Comparison of ENCODE assay signal across 27 mouse cellular contexts in the genomic region with DNA sequence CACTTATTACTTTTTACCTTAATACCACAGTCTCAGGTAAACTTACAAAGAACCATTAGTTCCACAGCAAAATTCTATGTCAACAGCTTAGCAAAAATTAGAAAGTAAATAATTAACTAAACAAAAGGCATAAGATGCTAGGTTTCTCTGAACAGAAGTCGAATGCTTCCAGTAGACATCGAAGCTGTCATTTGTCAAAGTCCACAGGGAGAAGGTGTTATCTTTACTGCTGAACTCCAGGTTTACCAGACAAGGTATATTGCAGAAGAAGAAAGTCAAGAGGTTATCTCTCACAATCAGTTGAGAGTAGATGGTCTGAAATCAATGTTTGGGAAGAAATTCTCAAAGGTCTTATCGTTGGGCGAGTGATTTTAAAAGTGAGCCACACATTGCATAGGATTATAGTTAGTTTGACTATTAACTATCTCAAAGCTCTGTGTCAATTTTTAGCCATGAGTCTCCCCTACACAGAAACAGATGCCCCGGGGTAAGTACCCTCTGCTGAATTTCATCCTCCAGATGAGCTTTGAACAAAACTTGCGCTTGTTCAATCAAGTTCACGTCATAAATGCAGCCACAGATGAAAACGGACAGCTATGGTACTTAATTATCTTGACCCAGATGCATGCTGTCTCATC.
DNase-seq lines count a peak whose midpoint lies in the region; ATAC-seq and TF ChIP-seq lines count a peak whose summit lies in the region.
"Had no signal": no experiment of that assay in that cellular context is flagged by ENCODE, and none has a peak within 500 bp of the region (broad histone marks: within the 10 kb centered on the region; RNA-seq: fewer than 3 reads in every experiment).

No protein-coding gene starts in this region.

- peak; percentile 90 for ATAC-seq in intestine, embryonic 15.5 days
- peak; percentile 77 for ATAC-seq in intestine, postnatal 0 days
- no peak for ATAC-seq in frontal cortex, adult (ENCODE audit: low TSS enrichment)
- ATAC-seq in heart, embryonic 12.5 days (ENCODE audit: insufficient number of reproducible peaks, low FRiP score) = no peak
- ATAC-seq: activated CD4-positive, CD25-positive, alpha-beta regulatory T cell, adult 4 months; CD4-positive, CD25-positive, alpha-beta regulatory T cell, adult 4 months; forebrain, embryonic 15.5 days; forebrain, postnatal 0 days; Patski had no signal

- TF ChIP-seq CTCF in intestine, postnatal 0 days (IDR thresholded peaks at IDR 0.05; ENCODE audit: low read depth) = no peak

- no peaks in the 10 kb centered on the region for H3K4me1 ChIP-seq in intestine, embryonic 15.5 days (replicated peaks)
- no peaks in the 10 kb centered on the region for H3K4me1 ChIP-seq in intestine, postnatal 0 days (replicated peaks; ENCODE audit: control insufficient read depth, insufficient read depth, low read length)
- H3K4me1 ChIP-seq in heart, embryonic 12.5 days (replicated peaks) = no peaks in the 10 kb centered on the region
- H3K4me1 ChIP-seq: embryonic facial prominence, embryonic 13.5 days; embryonic facial prominence, embryonic 15.5 days; forebrain, embryonic 10.5 days; forebrain, embryonic 12.5 days; forebrain, embryonic 15.5 days had no signal

- no peak overlapping the region for H3K4me2 ChIP-seq in intestine, embryonic 15.5 days (replicated peaks)
- no peak overlapping the region for H3K4me2 ChIP-seq in intestine, postnatal 0 days (replicated peaks; ENCODE audit: low read depth)
- no peak overlapping the region for H3K4me2 ChIP-seq in heart, embryonic 12.5 days
- H3K4me2 ChIP-seq: embryonic facial prominence, embryonic 13.5 days; embryonic facial prominence, embryonic 15.5 days; forebrain, embryonic 12.5 days; forebrain, embryonic 15.5 days had no signal

- 0 out of 2 replicates have a peak overlapping the region, but pooled peaks have one; percentile 7 for H3K27ac ChIP-seq in intestine, embryonic 15.5 days
- peak overlapping the region; percentile 54; the same call in 1 of the 2 replicates for H3K27ac ChIP-seq in intestine, postnatal 0 days (ENCODE audit: low read depth, low read length)
- no peak overlapping the region for H3K27ac ChIP-seq in heart, embryonic 12.5 days (ENCODE audit: poor library complexity, severe bottlenecking)
- H3K27ac ChIP-seq: embryonic facial prominence, embryonic 13.5 days; embryonic facial prominence, embryonic 15.5 days; forebrain, embryonic 10.5 days; forebrain, embryonic 12.5 days; forebrain, embryonic 15.5 days had no signal

- H3K9ac ChIP-seq in intestine, embryonic 15.5 days = no peak overlapping the region
- H3K9ac ChIP-seq in intestine, postnatal 0 days (ENCODE audit: low read depth, low read length) = no peak overlapping the region
- no peak overlapping the region for H3K9ac ChIP-seq in heart, embryonic 12.5 days
- H3K9ac ChIP-seq: embryonic facial prominence, embryonic 13.5 days; embryonic facial prominence, embryonic 15.5 days; forebrain, embryonic 12.5 days; forebrain, embryonic 15.5 days; forebrain, postnatal 0 days had no signal

- peak; percentile 65 for DNase-seq in retina, postnatal 1 day
- DNase-seq in spleen, postnatal 36 days (ENCODE audit: low spot score in 2 of 2) = no peak
- no peak for DNase-seq in thymus, postnatal 0 days (ENCODE audit: low spot score)
- DNase-seq: adrenal gland, adult 8-10 months; adrenal gland, postnatal 14 days; adrenal gland, postnatal 36 days; cerebellum, adult 11-12 months; cerebellum, adult 2 months; cerebellum, adult 9-10 months; cerebellum, postnatal 10 days; cerebellum, postnatal 25 days; forebrain, postnatal 0 days had no signal

- no peaks in the 10 kb centered on the region for H3K36me3 ChIP-seq in intestine, embryonic 15.5 days
- H3K36me3 ChIP-seq in intestine, postnatal 0 days (ENCODE audit: control insufficient read depth, insufficient read depth) = no peaks in the 10 kb centered on the region
- no peaks in the 10 kb centered on the region for H3K36me3 ChIP-seq in heart, embryonic 12.5 days
- H3K36me3 ChIP-seq: embryonic facial prominence, embryonic 13.5 days; embryonic facial prominence, embryonic 15.5 days; forebrain, embryonic 10.5 days; forebrain, embryonic 12.5 days; forebrain, embryonic 15.5 days; G1E had no signal

- WGBS in intestine, embryonic 15.5 days = 50% methylated on average over 8 of the region's 8 CpGs
- 27% methylated on average over 8 of the region's 8 CpGs for WGBS in intestine, postnatal 0 days
- 79% methylated on average over 8 of the region's 8 CpGs for WGBS in heart, embryonic 12.5 days

- H3K9me3 ChIP-seq in intestine, embryonic 15.5 days = no peaks in the 10 kb centered on the region
- H3K9me3 ChIP-seq in intestine, postnatal 0 days (ENCODE audit: control insufficient read depth) = no peaks in the 10 kb centered on the region
- no peaks in the 10 kb centered on the region for H3K9me3 ChIP-seq in heart, embryonic 12.5 days (replicated peaks)
- H3K9me3 ChIP-seq: embryonic facial prominence, embryonic 13.5 days; embryonic facial prominence, embryonic 15.5 days; forebrain, embryonic 10.5 days; forebrain, embryonic 12.5 days; forebrain, embryonic 15.5 days; G1E had no signal

- no peak overlapping the region for H3K4me3 ChIP-seq in intestine, embryonic 15.5 days (replicated peaks)
- H3K4me3 ChIP-seq in intestine, postnatal 0 days (ENCODE audit: low read depth, low read length) = no peak overlapping the region
- no peak overlapping the region for H3K4me3 ChIP-seq in heart, embryonic 12.5 days
- H3K4me3 ChIP-seq: embryonic facial prominence, embryonic 13.5 days; embryonic facial prominence, embryonic 15.5 days; erythroblast, embryonic 14.5 days; forebrain, embryonic 10.5 days; forebrain, embryonic 12.5 days; forebrain, embryonic 15.5 days had no signal

- H3K27me3 ChIP-seq in intestine, embryonic 15.5 days (replicated peaks) = no peaks in the 10 kb centered on the region
- H3K27me3 ChIP-seq in intestine, postnatal 0 days (replicated peaks; ENCODE audit: control insufficient read depth, insufficient read depth, low read length) = no peaks in the 10 kb centered on the region
- H3K27me3 ChIP-seq in heart, embryonic 12.5 days (replicated peaks) = no peaks in the 10 kb centered on the region
- H3K27me3 ChIP-seq: CH12.LX; embryonic facial prominence, embryonic 13.5 days; embryonic facial prominence, embryonic 15.5 days; forebrain, embryonic 12.5 days; forebrain, embryonic 15.5 days had no signal

Comparison
In these comparisons a context has a peak if more than half of its experiments do, and no peak if none do; other contexts are left out.
1. ATAC-seq: peak in intestine, embryonic 15.5 days (single experiment) and intestine, postnatal 0 days (single experiment); none in frontal cortex, adult (single experiment) and heart, embryonic 12.5 days (single experiment).